Mouse (Mus musculus): Measurements from ENCODE around the gene Mlh1. TPM values are rescaled to one million over a fixed set of nuclear protein-coding genes. Genes with fewer than 3 reads are reported as not detected.

The Mlh1 gene
- polyA plus RNA-seq, 1 experiment from 2014 or later = 13.1 TPM

DNA sequence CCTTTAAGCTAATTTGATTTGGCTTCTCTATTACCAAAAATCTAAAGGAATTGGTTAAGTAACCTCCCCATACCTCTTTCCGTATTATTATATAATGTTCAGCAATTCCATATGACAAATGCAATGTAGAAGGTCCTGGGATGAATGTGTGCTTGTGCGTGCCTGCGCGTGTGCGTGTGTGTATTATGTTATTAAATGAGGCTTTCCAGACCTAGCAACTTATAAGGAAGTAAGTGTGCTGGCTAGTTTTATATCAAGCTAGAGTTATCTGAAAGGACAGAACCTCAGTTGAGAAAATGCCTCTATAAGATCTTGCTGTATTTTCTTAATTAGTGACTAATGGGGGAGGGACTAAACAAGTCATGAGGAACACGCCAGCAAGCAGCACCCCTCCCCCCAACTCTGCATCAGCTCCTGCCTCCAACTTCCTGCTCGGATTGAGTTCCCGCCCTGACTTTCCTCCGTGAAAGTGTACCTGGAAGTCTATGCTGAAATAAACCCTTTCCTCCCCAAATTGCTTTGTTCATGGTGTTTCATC is 17.8 kb upstream of the Mlh1 start:
- no peaks in the 10 kb centered on the region for H3K36me3 ChIP-seq (ENCODE audit: insufficient read depth, low read length)
- H3K27ac ChIP-seq (ENCODE audit: low read length) = no peak overlapping the region; the same call in 1 of the 2 replicates
- peak; percentile 82 for ATAC-seq
- H3K4me2 ChIP-seq (replicated peaks; ENCODE audit: low read depth, low read length) = peak overlapping the region; percentile 46
- no peaks in the 10 kb centered on the region for H3K27me3 ChIP-seq (replicated peaks; ENCODE audit: insufficient read depth, low read length)
- H3K4me1 ChIP-seq (ENCODE audit: insufficient read depth, low read depth, low read length) = no peaks in the 10 kb centered on the region
- H3K4me3 ChIP-seq (ENCODE audit: low read depth, low read length) = peak overlapping the region; percentile 11; the same call in 1 of the 2 replicates
- DNase-seq (ENCODE audit: low spot score) = peak; percentile 83
- H3K9me3 ChIP-seq (ENCODE audit: low read length) = no peaks in the 10 kb centered on the region
- TF ChIP-seq EP300 (IDR thresholded peaks at IDR 0.05) (no peak), CTCF (IDR thresholded peaks at IDR 0.05) (no peak)
- 52% methylated on average over 9 of the region's 9 CpGs for WGBS
- H3K9ac ChIP-seq (replicated peaks; ENCODE audit: low read depth) = no peak overlapping the region

DNA sequence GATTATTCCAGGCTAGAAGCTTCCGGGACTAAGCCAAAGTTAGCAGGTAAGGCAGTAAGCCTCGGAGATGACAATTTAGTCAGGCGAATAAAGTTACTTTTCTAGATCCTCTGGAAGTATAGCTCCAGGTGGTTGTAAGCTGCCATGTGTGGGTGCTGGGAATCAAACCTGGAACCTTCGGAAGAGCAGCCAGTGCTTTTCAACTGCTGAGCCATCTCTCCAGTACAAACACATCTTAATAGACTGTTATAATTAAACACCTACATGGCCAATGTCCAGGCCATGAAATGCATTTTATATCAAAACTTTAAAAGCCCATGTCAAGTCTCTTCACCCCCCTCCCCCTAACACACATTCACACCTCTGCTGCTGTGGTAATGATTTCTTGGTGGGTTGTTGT is 16.4 kb upstream of the Mlh1 start:
- no peak for TF ChIP-seq CTCF (IDR thresholded peaks at IDR 0.05)
- no peak for TF ChIP-seq EP300 (IDR thresholded peaks at IDR 0.05)
- ATAC-seq (no peak), DNase-seq (ENCODE audit: low spot score) (no peak)
- WGBS = 94% methylated on average over 4 of the region's 4 CpGs
- Histone ChIP-seq H3K4me1 (ENCODE audit: insufficient read depth, low read depth, low read length) (no peaks in the 10 kb centered on the region), H3K36me3 (ENCODE audit: insufficient read depth, low read length) (no peaks in the 10 kb centered on the region), H3K4me2 (replicated peaks; ENCODE audit: low read depth, low read length) (no peak overlapping the region), H3K9me3 (ENCODE audit: low read length) (no peaks in the 10 kb centered on the region), H3K27me3 (replicated peaks; ENCODE audit: insufficient read depth, low read length) (no peaks in the 10 kb centered on the region), H3K27ac (ENCODE audit: low read length) (no peak overlapping the region), H3K4me3 (ENCODE audit: low read depth, low read length) (no peak overlapping the region), H3K9ac (replicated peaks; ENCODE audit: low read depth) (no peak overlapping the region)

DNA sequence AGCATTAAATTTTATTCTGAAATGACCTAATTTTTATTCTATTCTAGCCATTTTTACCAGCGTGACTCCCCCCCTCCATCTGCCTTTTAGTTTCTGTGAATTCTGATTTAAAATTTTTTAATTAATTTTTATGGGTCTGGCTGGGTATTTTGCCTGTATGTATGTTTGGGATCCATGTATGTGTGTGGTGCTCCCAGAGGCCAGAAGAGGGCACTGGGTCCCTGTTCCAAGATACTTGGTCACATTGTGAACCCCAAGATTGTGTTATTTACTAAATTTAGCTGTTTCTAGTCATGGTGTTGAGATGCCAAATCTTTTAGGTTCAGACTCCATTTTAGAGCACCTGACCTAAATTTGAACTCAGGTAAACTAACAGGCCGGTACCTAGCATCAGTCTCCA is 14.9 kb upstream of the Mlh1 start:
- DNase-seq (ENCODE audit: low spot score) (no peak), ATAC-seq (no peak)
- no peak overlapping the region for H3K4me2 ChIP-seq (replicated peaks; ENCODE audit: low read depth, low read length)
- H3K36me3 ChIP-seq (ENCODE audit: insufficient read depth, low read length) = no peaks in the 10 kb centered on the region
- H3K27ac ChIP-seq (ENCODE audit: low read length) = no peak overlapping the region
- 79% methylated on average over 2 of the region's 2 CpGs for WGBS
- H3K9ac ChIP-seq (replicated peaks; ENCODE audit: low read depth) = no peak overlapping the region
- H3K4me3 ChIP-seq (ENCODE audit: low read depth, low read length) = no peak overlapping the region
- no peaks in the 10 kb centered on the region for H3K9me3 ChIP-seq (ENCODE audit: low read length)
- TF ChIP-seq EP300 (IDR thresholded peaks at IDR 0.05) (no peak), CTCF (IDR thresholded peaks at IDR 0.05) (no peak)
- H3K27me3 ChIP-seq (replicated peaks; ENCODE audit: insufficient read depth, low read length) = no peaks in the 10 kb centered on the region
- H3K4me1 ChIP-seq (ENCODE audit: insufficient read depth, low read depth, low read length) = no peaks in the 10 kb centered on the region

DNA sequence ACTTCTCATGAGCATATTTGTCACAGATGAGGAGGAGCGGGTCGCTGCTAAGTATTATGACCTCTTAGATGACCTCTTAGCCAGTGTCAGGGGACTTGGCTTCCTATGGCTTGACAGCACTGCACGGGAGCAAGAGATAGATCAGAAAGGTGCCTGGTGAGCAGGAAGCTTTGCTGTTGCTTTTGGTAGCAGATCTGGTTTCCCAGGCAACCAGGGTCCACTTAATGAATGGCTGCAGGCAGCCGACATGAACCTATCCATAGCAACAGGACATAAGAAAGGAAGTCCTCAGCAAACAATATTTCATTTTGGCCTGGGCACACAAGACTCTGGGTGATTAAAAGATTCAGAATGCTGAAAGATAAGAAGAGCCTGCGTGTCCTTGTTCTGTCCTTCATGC is 14.1 kb upstream of the Mlh1 start:
- Histone ChIP-seq H3K4me2 (replicated peaks; ENCODE audit: low read depth, low read length) (no peak overlapping the region), H3K27me3 (replicated peaks; ENCODE audit: insufficient read depth, low read length) (no peaks in the 10 kb centered on the region), H3K4me1 (ENCODE audit: insufficient read depth, low read depth, low read length) (no peaks in the 10 kb centered on the region), H3K27ac (ENCODE audit: low read length) (no peak overlapping the region), H3K36me3 (ENCODE audit: insufficient read depth, low read length) (no peaks in the 10 kb centered on the region), H3K9me3 (ENCODE audit: low read length) (no peaks in the 10 kb centered on the region), H3K4me3 (ENCODE audit: low read depth, low read length) (no peak overlapping the region), H3K9ac (replicated peaks; ENCODE audit: low read depth) (no peak overlapping the region)
- DNase-seq (ENCODE audit: low spot score) (no peak), ATAC-seq (no peak)
- TF ChIP-seq EP300 (IDR thresholded peaks at IDR 0.05) (no peak), CTCF (IDR thresholded peaks at IDR 0.05) (no peak)
- 9% methylated on average over 5 of the region's 5 CpGs for WGBS

DNA sequence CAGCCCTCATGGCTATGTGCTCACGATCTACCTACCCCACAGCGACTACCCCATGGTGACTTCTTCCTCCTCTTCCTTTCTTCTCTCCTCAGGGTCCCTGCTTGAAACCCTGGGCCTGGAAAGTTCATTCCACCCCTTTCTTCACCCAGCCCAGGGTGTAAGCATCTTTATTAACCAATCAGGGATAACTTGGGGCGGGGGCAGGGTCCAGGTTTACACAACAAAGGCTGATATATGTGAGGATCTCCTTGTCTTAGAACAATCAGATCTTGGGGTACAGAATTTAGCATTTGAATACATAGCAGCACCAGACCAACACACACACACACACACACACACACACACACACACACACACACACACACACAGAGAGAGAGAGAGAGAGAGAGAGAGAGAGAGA is 13.5 kb upstream of the Mlh1 start:
- H3K27ac ChIP-seq (ENCODE audit: low read length) = no peak overlapping the region
- no peak overlapping the region for H3K9ac ChIP-seq (replicated peaks; ENCODE audit: low read depth)
- H3K9me3 ChIP-seq (ENCODE audit: low read length) = no peaks in the 10 kb centered on the region
- 55% methylated on average over 3 of the region's 3 CpGs for WGBS
- H3K27me3 ChIP-seq (replicated peaks; ENCODE audit: insufficient read depth, low read length) = no peaks in the 10 kb centered on the region
- no peak for TF ChIP-seq CTCF (IDR thresholded peaks at IDR 0.05)
- H3K4me1 ChIP-seq (ENCODE audit: insufficient read depth, low read depth, low read length) = no peaks in the 10 kb centered on the region
- H3K36me3 ChIP-seq (ENCODE audit: insufficient read depth, low read length) = no peaks in the 10 kb centered on the region
- no peak overlapping the region for H3K4me2 ChIP-seq (replicated peaks; ENCODE audit: low read depth, low read length)
- DNase-seq (ENCODE audit: low spot score) (no peak), ATAC-seq (no peak)
- no peak overlapping the region for H3K4me3 ChIP-seq (ENCODE audit: low read depth, low read length)

DNA sequence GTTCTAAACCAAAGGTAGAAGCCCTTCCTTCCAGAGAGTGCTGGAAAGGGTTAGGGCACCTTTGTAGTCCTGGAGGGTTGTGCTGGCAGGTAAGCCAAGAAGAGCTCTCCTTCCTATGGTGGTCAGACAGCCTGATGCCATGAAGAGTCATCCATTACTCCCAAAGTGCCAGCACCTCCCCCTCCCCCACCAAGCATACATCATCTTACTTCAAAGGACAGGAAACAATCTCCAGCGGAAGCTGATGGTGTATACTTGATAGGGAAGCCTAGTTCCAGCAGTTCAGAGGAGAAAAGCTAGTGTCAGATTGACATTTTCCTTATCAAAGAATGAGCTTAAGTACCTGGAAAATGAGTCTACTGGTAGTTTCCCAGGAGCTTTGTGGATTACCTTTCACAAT is 3.6 kb upstream of the Mlh1 start:
- DNase-seq (ENCODE audit: low spot score) (peak; percentile 32), ATAC-seq (no peak)
- Histone ChIP-seq H3K4me3 (ENCODE audit: low read depth, low read length) (no peak overlapping the region), H3K4me1 (ENCODE audit: insufficient read depth, low read depth, low read length) (peaks cover 26% of the 10 kb centered on the region; the same call in 1 of the 2 replicates), H3K27ac (ENCODE audit: low read length) (no peak overlapping the region), H3K36me3 (ENCODE audit: insufficient read depth, low read length) (no peaks in the 10 kb centered on the region), H3K9me3 (ENCODE audit: low read length) (no peaks in the 10 kb centered on the region), H3K9ac (replicated peaks; ENCODE audit: low read depth) (peak overlapping the region; percentile 2; the same call in 1 of the 2 replicates), H3K27me3 (replicated peaks; ENCODE audit: insufficient read depth, low read length) (no peaks in the 10 kb centered on the region), H3K4me2 (replicated peaks; ENCODE audit: low read depth, low read length) (peak overlapping the region; percentile 32)
- TF ChIP-seq CTCF (IDR thresholded peaks at IDR 0.05) (no peak), EP300 (IDR thresholded peaks at IDR 0.05) (0 out of 2 replicates have a peak, but pooled peaks have one; percentile 12)
- 24% methylated on average over 1 of the region's 1 CpGs for WGBS

DNA sequence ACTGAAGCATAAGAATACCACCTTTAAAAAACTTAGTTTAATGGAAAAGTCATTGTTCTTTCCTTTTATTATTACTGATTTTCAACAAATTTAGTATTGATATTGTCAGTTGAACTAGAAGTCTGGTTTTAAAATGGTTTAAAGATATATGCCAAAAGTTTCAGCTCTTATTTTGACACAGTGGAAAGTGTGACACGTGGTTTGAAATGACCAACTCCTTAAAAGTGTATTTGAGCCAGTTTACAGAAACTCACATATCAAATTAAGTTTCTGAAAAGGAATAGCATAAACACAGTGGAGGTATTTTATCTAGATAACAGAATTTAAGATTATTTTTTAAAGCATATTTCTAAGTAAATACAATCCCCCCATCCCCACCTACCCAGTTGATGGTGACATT is 2.4 kb upstream of the Mlh1 start:
- Histone ChIP-seq H3K4me1 (ENCODE audit: insufficient read depth, low read depth, low read length) (peaks cover 26% of the 10 kb centered on the region; the same call in 1 of the 2 replicates), H3K4me2 (replicated peaks; ENCODE audit: low read depth, low read length) (peak overlapping the region; percentile 70; the same call in 1 of the 2 replicates), H3K9ac (replicated peaks; ENCODE audit: low read depth) (no peak overlapping the region), H3K9me3 (ENCODE audit: low read length) (no peaks in the 10 kb centered on the region), H3K4me3 (ENCODE audit: low read depth, low read length) (no peak overlapping the region), H3K27me3 (replicated peaks; ENCODE audit: insufficient read depth, low read length) (no peaks in the 10 kb centered on the region), H3K27ac (ENCODE audit: low read length) (no peak overlapping the region), H3K36me3 (ENCODE audit: insufficient read depth, low read length) (no peaks in the 10 kb centered on the region)
- TF ChIP-seq EP300 (IDR thresholded peaks at IDR 0.05) = no peak
- no peak for TF ChIP-seq CTCF (IDR thresholded peaks at IDR 0.05)
- ATAC-seq (no peak), DNase-seq (ENCODE audit: low spot score) (no peak)
- 47% methylated on average over 1 of the region's 1 CpGs for WGBS
